Mouse (Mus musculus): ENCODE measurements at regions not wholly inside any gene's neighbourhood (a gene's known extent, or its start where the extent isn't known, plus 50 kb on each side); places are given as distances from the start of the nearest gene placed in this dataset.
"Not testable (repeated sequence)": the region's sequence is repeated elsewhere in the genome, so short reads cannot be mapped to it uniquely, and the experiment has no call there.

- DNase-seq, result not testable (repeated sequence)
These were observed 86.4 kb upstream of the Zfp746 start for GRCm38 (mm10) chr6:48172769-48173168.

DNA sequence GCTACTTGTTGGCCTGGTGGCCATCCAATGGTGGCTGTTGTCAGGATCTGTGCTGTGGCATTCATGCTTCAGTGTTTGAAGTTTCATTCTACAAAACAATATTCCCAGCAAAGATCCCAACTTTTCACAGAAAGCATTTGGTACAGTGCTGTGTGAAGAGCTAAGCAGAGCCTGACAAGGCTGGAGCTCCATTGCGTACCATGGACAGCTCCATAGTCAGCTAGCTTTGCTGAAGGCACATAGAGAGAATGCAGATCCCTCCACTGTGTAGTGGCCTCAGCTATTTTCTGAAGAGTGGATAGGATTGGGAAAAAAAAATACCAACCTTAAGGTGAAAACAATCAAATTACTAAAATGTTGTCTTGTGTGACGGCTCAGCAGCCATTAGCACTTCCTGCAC, 50.5 kb upstream of the Zfp746 start:
- no peak for DNase-seq
